Comparison of ENCODE assay signal across 9 mouse cellular contexts in the genomic region with DNA sequence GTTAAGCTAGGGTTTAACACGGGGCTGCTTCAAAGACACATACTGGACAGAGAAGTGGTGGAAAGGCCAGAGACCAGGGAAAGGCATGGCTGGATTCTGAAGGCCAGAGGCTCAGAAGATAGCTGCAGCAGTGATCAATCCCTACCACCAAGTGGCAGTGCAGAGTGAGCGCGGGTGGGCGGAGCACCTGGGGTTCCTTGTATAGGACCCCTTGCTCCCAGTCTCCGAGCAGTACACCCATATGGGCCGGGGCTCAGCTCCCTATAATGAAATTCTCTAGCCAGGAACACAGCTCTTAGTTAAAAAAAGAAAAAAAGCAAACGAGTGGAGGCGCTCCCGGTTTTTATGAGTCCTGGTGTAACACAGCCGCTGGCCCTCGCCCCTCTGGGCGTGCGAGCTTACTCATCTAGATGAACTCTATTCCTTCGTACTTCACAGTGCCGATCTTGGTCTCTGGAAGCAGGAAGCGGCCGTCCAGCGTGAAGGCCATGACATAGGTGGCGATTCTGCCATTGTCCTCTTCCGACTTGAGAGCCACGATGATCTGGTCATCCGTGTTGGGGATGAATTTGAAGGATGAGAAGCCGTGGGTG. TPM values are rescaled to one million over a fixed set of nuclear protein-coding genes. Genes with fewer than 3 reads are reported as not detected.
DNase-seq lines count a peak whose midpoint lies in the region; ATAC-seq and TF ChIP-seq lines count a peak whose summit lies in the region.
"Had no signal": no experiment of that assay in that cellular context is flagged by ENCODE, and none has a peak within 500 bp of the region (broad histone marks: within the 10 kb centered on the region; RNA-seq: fewer than 3 reads in every experiment).

No protein-coding gene starts in this region.

- TF ChIP-seq POLR2A in brain, embryonic 14.5 days (IDR thresholded peaks at IDR 0.05; ENCODE audit: borderline replicate concordance, extremely low read depth, insufficient read depth, insufficient read length, poor library complexity, severe bottlenecking), result no peak

- DNase-seq in hindbrain, postnatal 0 days (ENCODE audit: low spot score), result no peak
- DNase-seq in spleen, postnatal 10 days (ENCODE audit: low spot score in 2 of 2), result peak; percentile 37 to 72
- no peak for DNase-seq in spleen, adult 12 weeks (ENCODE audit: low spot score)
- no peak for DNase-seq in brain, embryonic 14.5 days (ENCODE audit: low read depth)
- DNase-seq in natural killer cell, adult 2 months (ENCODE audit: low spot score in 2 of 2), result peak; percentile 52 to 55
- no peak for DNase-seq in liver, postnatal 0 days

- H3K27me3 ChIP-seq in hindbrain, postnatal 0 days (ENCODE audit: insufficient read depth, low read length), result no peaks in the 10 kb centered on the region
- H3K27me3 ChIP-seq in hindbrain, embryonic 12.5 days, result no peaks in the 10 kb centered on the region
- no peaks in the 10 kb centered on the region for H3K27me3 ChIP-seq in liver, postnatal 0 days (ENCODE audit: insufficient read depth, low read length)
- H3K27me3 ChIP-seq: lung, embryonic 15.5 days had no signal

- H3K36me3 ChIP-seq in hindbrain, postnatal 0 days (ENCODE audit: insufficient read depth, low read length), result peaks cover 31% of the 10 kb centered on the region
- peaks cover 58% of the 10 kb centered on the region for H3K36me3 ChIP-seq in hindbrain, embryonic 12.5 days
- H3K36me3 ChIP-seq in liver, postnatal 0 days (replicated peaks; ENCODE audit: insufficient read depth, low read length), result peaks cover 38% of the 10 kb centered on the region

- no peak for TF ChIP-seq EP300 in liver, postnatal 0 days (IDR thresholded peaks at IDR 0.05; ENCODE audit: low read depth)

- no peak overlapping the region for H3K4me3 ChIP-seq in hindbrain, postnatal 0 days (ENCODE audit: low read length)
- no peak overlapping the region for H3K4me3 ChIP-seq in hindbrain, embryonic 12.5 days
- no peak overlapping the region for H3K4me3 ChIP-seq in liver, postnatal 0 days (ENCODE audit: low read depth, low read length)
- H3K4me3 ChIP-seq: lung, embryonic 15.5 days had no signal

- peak; percentile 37; the same call in 1 of the 2 replicates for TF ChIP-seq CTCF in hindbrain, postnatal 0 days (IDR thresholded peaks at IDR 0.05; ENCODE audit: low read depth)
- peak; percentile 25; the same call in 1 of the 2 replicates for TF ChIP-seq CTCF in brain, embryonic 14.5 days (IDR thresholded peaks at IDR 0.05; ENCODE audit: borderline replicate concordance, extremely low read depth, insufficient read depth, insufficient read length)
- no peak for TF ChIP-seq CTCF in liver, postnatal 0 days (IDR thresholded peaks at IDR 0.05; ENCODE audit: low read depth)

- no peak overlapping the region for H3K27ac ChIP-seq in hindbrain, postnatal 0 days
- no peak overlapping the region for H3K27ac ChIP-seq in hindbrain, embryonic 12.5 days
- no peak overlapping the region for H3K27ac ChIP-seq in liver, postnatal 0 days (ENCODE audit: low read depth)
- H3K27ac ChIP-seq: lung, embryonic 15.5 days had no signal

- no peak overlapping the region for H3K4me2 ChIP-seq in hindbrain, postnatal 0 days (ENCODE audit: low read depth, low read length)
- no peak overlapping the region for H3K4me2 ChIP-seq in hindbrain, embryonic 12.5 days (replicated peaks)
- H3K4me2 ChIP-seq in liver, postnatal 0 days (ENCODE audit: low read depth, low read length), result no peak overlapping the region
- H3K4me2 ChIP-seq: lung, embryonic 15.5 days had no signal

- no peak for ATAC-seq in hindbrain, postnatal 0 days
- no peak for ATAC-seq in hindbrain, embryonic 12.5 days (ENCODE audit: low FRiP score)
- no peak for ATAC-seq in liver, postnatal 0 days
- no peak for ATAC-seq in erythroblast, adult 5-6 weeks (replicated peaks; ENCODE audit: low FRiP score, poor library complexity, severe bottlenecking)

- WGBS in hindbrain, postnatal 0 days, result 85% methylated on average over 23 of the region's 23 CpGs
- 86% methylated on average over 23 of the region's 23 CpGs for WGBS in hindbrain, embryonic 12.5 days
- 87% methylated on average over 23 of the region's 23 CpGs for WGBS in liver, postnatal 0 days (ENCODE audit: insufficient replicate concordance)

- 0 out of 2 replicates have a peak, but pooled peaks cover 2% of the 10 kb centered on the region for H3K4me1 ChIP-seq in hindbrain, postnatal 0 days (ENCODE audit: insufficient read depth, low read length)
- H3K4me1 ChIP-seq in hindbrain, embryonic 12.5 days, result no peaks in the 10 kb centered on the region
- H3K4me1 ChIP-seq in liver, postnatal 0 days (ENCODE audit: insufficient read depth), result peaks cover 4% of the 10 kb centered on the region
- H3K4me1 ChIP-seq: lung, embryonic 15.5 days had no signal

- H3K9ac ChIP-seq in hindbrain, postnatal 0 days (replicated peaks; ENCODE audit: low read length), result no peak overlapping the region
- H3K9ac ChIP-seq in hindbrain, embryonic 12.5 days, result no peak overlapping the region; the same call in 1 of the 2 replicates
- H3K9ac ChIP-seq in liver, postnatal 0 days (replicated peaks), result no peak overlapping the region
- H3K9ac ChIP-seq: lung, embryonic 15.5 days had no signal

- no peaks in the 10 kb centered on the region for H3K9me3 ChIP-seq in hindbrain, postnatal 0 days (ENCODE audit: low read length)
- no peaks in the 10 kb centered on the region for H3K9me3 ChIP-seq in hindbrain, embryonic 12.5 days (replicated peaks)
- H3K9me3 ChIP-seq in liver, postnatal 0 days (ENCODE audit: low read length), result no peaks in the 10 kb centered on the region
- H3K9me3 ChIP-seq: lung, embryonic 15.5 days had no signal

RNA-seq across cellular contexts. Expression of a gene that starts 5.5 kb away (rescaled TPM):
- 25.5 and 30.6 TPM in 2 replicates for total RNA-seq in hindbrain, postnatal 0 days (2014; rRNA removed)
- 15.4 and 18.5 TPM in 2 replicates for polyA plus RNA-seq in hindbrain, postnatal 0 days (2015; fragmentation: Nextera tagmentation; extraction: Ambion mirVana)
- 2.3 and 3.3 TPM in 2 replicates for polyA plus RNA-seq in hindbrain, embryonic 12.5 days (2016; fragmentation: Nextera tagmentation; extraction: Ambion mirVana)
- polyA plus RNA-seq in brain, embryonic 14.5 days (2012; rRNA removed), result 5.6 and 7.0 TPM in 2 replicates
- polyA plus RNA-seq in liver, postnatal 0 days (2015; fragmentation: Nextera tagmentation; extraction: Ambion mirVana), result 68.3 and 74.1 TPM in 2 replicates
- total RNA-seq in erythroblast, adult 5-6 weeks (2015; ENCODE audit: low replicate concordance), result 54.5 and 58.0 TPM in 2 replicates
- total RNA-seq in erythroblast, adult 5-6 weeks (2017; ENCODE audit: low replicate concordance), result 7.7 and 18.0 TPM in 2 replicates

RNA-seq across cellular contexts. Expression of a gene that starts 11.5 kb away (rescaled TPM):
- 47.9 and 51.7 TPM in 2 replicates for total RNA-seq in hindbrain, postnatal 0 days (2014; rRNA removed)
- polyA plus RNA-seq in hindbrain, postnatal 0 days (2015; fragmentation: Nextera tagmentation; extraction: Ambion mirVana), result 24.7 and 25.8 TPM in 2 replicates
- polyA plus RNA-seq in hindbrain, embryonic 12.5 days (2016; fragmentation: Nextera tagmentation; extraction: Ambion mirVana), result 28.4 and 31.3 TPM in 2 replicates
- 38.8 and 45.7 TPM in 2 replicates for polyA plus RNA-seq in brain, embryonic 14.5 days (2012; rRNA removed)
- 7.5 and 7.8 TPM in 2 replicates for polyA plus RNA-seq in liver, postnatal 0 days (2015; fragmentation: Nextera tagmentation; extraction: Ambion mirVana)
- 3.8 and 10.0 TPM in 2 replicates for total RNA-seq in erythroblast, adult 5-6 weeks (2015; ENCODE audit: low replicate concordance)
- total RNA-seq in erythroblast, adult 5-6 weeks (2017; ENCODE audit: low replicate concordance), result 4.0 and 6.0 TPM in 2 replicates

RNA-seq across cellular contexts. Expression of a gene that starts 20.6 kb away (rescaled TPM):
- 5.4 TPM in 2 replicates for total RNA-seq in hindbrain, postnatal 0 days (2014; rRNA removed)
- 3.5 and 4.3 TPM in 2 replicates for polyA plus RNA-seq in hindbrain, postnatal 0 days (2015; fragmentation: Nextera tagmentation; extraction: Ambion mirVana)
- polyA plus RNA-seq in hindbrain, embryonic 12.5 days (2016; fragmentation: Nextera tagmentation; extraction: Ambion mirVana), result 3.0 and 4.4 TPM in 2 replicates
- polyA plus RNA-seq in brain, embryonic 14.5 days (2012; rRNA removed), result 4.6 and 5.9 TPM in 2 replicates
- 5.8 and 5.9 TPM in 2 replicates for polyA plus RNA-seq in liver, postnatal 0 days (2015; fragmentation: Nextera tagmentation; extraction: Ambion mirVana)
- total RNA-seq in erythroblast, adult 5-6 weeks (2015; ENCODE audit: low replicate concordance), result not detected in 2 replicates
- not detected in 2 replicates for total RNA-seq in erythroblast, adult 5-6 weeks (2017; ENCODE audit: low replicate concordance)

RNA-seq across cellular contexts. Expression of a gene that starts 51.9 kb away (rescaled TPM):
- 164 and 170 TPM in 2 replicates for total RNA-seq in hindbrain, postnatal 0 days (2014; rRNA removed)
- polyA plus RNA-seq in hindbrain, postnatal 0 days (2015; fragmentation: Nextera tagmentation; extraction: Ambion mirVana), result 102 and 118 TPM in 2 replicates
- 66.2 and 68.3 TPM in 2 replicates for polyA plus RNA-seq in hindbrain, embryonic 12.5 days (2016; fragmentation: Nextera tagmentation; extraction: Ambion mirVana)
- polyA plus RNA-seq in brain, embryonic 14.5 days (2012; rRNA removed), result 77.6 and 95.4 TPM in 2 replicates
- polyA plus RNA-seq in liver, postnatal 0 days (2015; fragmentation: Nextera tagmentation; extraction: Ambion mirVana), result 8.4 TPM in 2 replicates
- total RNA-seq in erythroblast, adult 5-6 weeks (2015; ENCODE audit: low replicate concordance), result 4.8 and 12.9 TPM in 2 replicates
- total RNA-seq in erythroblast, adult 5-6 weeks (2017; ENCODE audit: low replicate concordance), result 8.3 and 11.3 TPM in 2 replicates

Comparison
In these comparisons a context has a peak if more than half of its experiments do, and no peak if none do; other contexts are left out.
1. DNase-seq: peak in spleen, postnatal 10 days (2 of 2) and natural killer cell, adult 2 months (2 of 2); none in hindbrain, postnatal 0 days (single experiment), spleen, adult 12 weeks (single experiment), brain, embryonic 14.5 days (single experiment) and liver, postnatal 0 days (single experiment).